Mouse (Mus musculus) stomach, postnatal 0 days (tissue): ENCODE results near the gene Etv3. TPM values are rescaled to one million over a fixed set of nuclear protein-coding genes. Genes with fewer than 3 reads are reported as not detected.
"Not testable (repeated sequence)": the region's sequence is repeated elsewhere in the genome, so short reads cannot be mapped to it uniquely, and the experiment has no call there.

Experiments used
- ATAC-seq: fragments of 200-750 bp; cut with Nextera tagmentation; 2 replicates; pipeline ENCODE4 v1.8.0; 2017; ENCODE audit not compliant: low FRiP score, low TSS enrichment
- DNase-seq: peaks from one replicate; pipeline ENCODE4 v3.0.0-alpha.2; 2016; ENCODE audit warnings: low spot score
- H3K27ac ChIP-seq: fragments of 300-500 bp; sonication (generic); replicated peaks from 2 replicates; pipeline ENCODE4 v1.5.1; 2014; ENCODE audit warnings: mild to moderate bottlenecking, control low read depth
- H3K27me3 ChIP-seq: fragments of 300-500 bp; sonication (generic); 2 replicates; pipeline ENCODE4 v1.6.1; 2014; ENCODE audit warnings: low read length; ENCODE audit not compliant: control insufficient read depth, insufficient read depth
- H3K36me3 ChIP-seq: fragments of 300-500 bp; sonication (generic); 2 replicates; pipeline ENCODE4 v1.6.1; 2014; ENCODE audit warnings: low read length, mixed read lengths; ENCODE audit not compliant: control insufficient read depth, insufficient read depth
- H3K4me1 ChIP-seq: fragments of 300-500 bp; sonication (generic); replicated peaks from 2 replicates; pipeline ENCODE4 v1.6.1; 2014; ENCODE audit warnings: antibody characterized with exemption; ENCODE audit not compliant: control insufficient read depth, insufficient read depth
- H3K4me2 ChIP-seq: fragments of 300-500 bp; sonication (generic); replicated peaks from 2 replicates; pipeline ENCODE4 v1.6.1; 2014; ENCODE audit warnings: low read depth, mild to moderate bottlenecking, control low read depth, moderate library complexity
- H3K4me3 ChIP-seq: fragments of 300-500 bp; sonication (generic); 2 replicates; pipeline ENCODE4 v1.5.1; 2014; ENCODE audit warnings: low read depth, low read length, control low read depth
- H3K9ac ChIP-seq: fragments of 300-500 bp; sonication (generic); 2 replicates; pipeline ENCODE4 v1.6.1; 2014; ENCODE audit warnings: mild to moderate bottlenecking, low read length, control low read depth, mixed read lengths
- H3K9me3 ChIP-seq: fragments of 300-500 bp; sonication (generic); 2 replicates; pipeline ENCODE4 v1.6.1; 2016; ENCODE audit warnings: low read length; ENCODE audit not compliant: control insufficient read depth
- CTCF ChIP-seq: IDR thresholded peaks from 2 replicates; pipeline ENCODE4 v1.5.1; 2016; ENCODE audit warnings: antibody characterized with exemption, low read depth, mild to moderate bottlenecking, moderate library complexity
- EP300 ChIP-seq: optimal IDR thresholded peaks from 2 replicates; pipeline ENCODE3; 2016; ENCODE audit warnings: antibody characterized with exemption
- WGBS: fragments of 180-500 bp; shearing (Covaris S2); extraction: QIAGEN DNeasy Blood & Tissue Kit; methylation state at CpG from one replicate; pipeline ENCODE4 v1.1.7; 2014; 5-methylcytosine and 5-hydroxymethylcytosine counted together
- polyA plus RNA-seq: library from polyadenylated mRNA; unstranded; fragments of >200 nt; fragmentation: Nextera tagmentation; extraction: Ambion mirVana; gene quantifications from 2 replicates; pipeline ENCODE4 v1.2.1, GENCODE M21; 2015

The Etv3 gene
- polyA plus RNA-seq, 1 experiment from 2014 or later, result 11.8 TPM

DNA sequence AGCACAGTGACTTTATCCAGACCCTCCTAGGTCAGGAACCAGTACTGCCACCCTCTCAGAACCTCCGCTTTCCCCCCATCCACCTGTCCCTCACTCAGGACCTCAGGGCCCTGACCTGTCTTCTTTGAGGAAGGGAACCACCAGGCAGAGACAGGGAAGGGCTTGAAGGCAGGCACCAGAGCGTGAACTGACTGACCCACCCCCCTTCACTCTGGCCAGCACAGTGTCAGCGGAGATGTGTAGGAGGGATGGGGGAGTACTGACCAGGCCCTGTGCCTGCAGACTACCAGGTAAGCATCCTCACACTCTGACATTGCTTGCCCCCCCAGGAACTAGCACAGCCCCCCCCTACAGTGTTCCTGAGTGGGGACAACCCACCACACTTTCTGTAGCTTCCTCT is 20.3 kb downstream of the Etv3 start:
- 85% methylated on average over 3 of the region's 3 CpGs for WGBS
- no peak for DNase-seq
- H3K4me2 ChIP-seq, result no peak overlapping the region

DNA sequence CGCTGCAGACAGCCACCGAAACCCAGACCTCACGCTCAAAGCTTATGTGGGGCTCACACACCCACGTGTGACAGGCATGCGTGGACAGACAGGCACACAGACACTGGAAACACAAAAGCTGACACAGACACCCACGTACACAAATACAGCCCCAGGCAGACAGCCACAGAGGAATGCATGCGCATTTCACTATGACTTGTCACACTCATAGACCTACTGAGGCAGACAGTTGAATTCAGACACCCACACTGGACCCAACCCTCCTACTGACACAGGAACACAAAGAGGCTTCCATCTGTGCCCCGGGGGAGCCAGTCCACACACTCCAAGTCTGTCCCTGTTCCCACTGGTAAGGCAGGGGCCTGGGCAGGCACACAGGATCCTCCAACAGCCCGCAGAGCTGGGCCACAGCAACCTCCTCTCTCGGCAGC is 21.1 kb downstream of the Etv3 start:
- DNase-seq (no peak), ATAC-seq (no peak)
- no peaks in the 10 kb centered on the region; the same call in 1 of the 2 replicates for H3K27me3 ChIP-seq
- no peaks in the 10 kb centered on the region for H3K9me3 ChIP-seq
- 81% methylated on average over 10 of the region's 10 CpGs for WGBS
- H3K4me3 ChIP-seq, result no peak overlapping the region
- H3K9ac ChIP-seq, result no peak overlapping the region
- no peaks in the 10 kb centered on the region for H3K4me1 ChIP-seq
- no peaks in the 10 kb centered on the region for H3K36me3 ChIP-seq
- TF ChIP-seq CTCF (no peak), EP300 (no peak)
- no peak overlapping the region for H3K27ac ChIP-seq
- no peak overlapping the region for H3K4me2 ChIP-seq

More for the DNA sequence above, 20.3 kb downstream of the Etv3 start:
- Histone ChIP-seq H3K9me3 (no peaks in the 10 kb centered on the region), H3K4me3 (no peak overlapping the region), H3K36me3 (no peaks in the 10 kb centered on the region), H3K9ac (no peak overlapping the region), H3K4me1 (no peaks in the 10 kb centered on the region), H3K27me3 (no peaks in the 10 kb centered on the region; the same call in 1 of the 2 replicates), H3K27ac (no peak overlapping the region)
- TF ChIP-seq CTCF (no peak), EP300 (no peak)
- ATAC-seq, result no peak

DNA sequence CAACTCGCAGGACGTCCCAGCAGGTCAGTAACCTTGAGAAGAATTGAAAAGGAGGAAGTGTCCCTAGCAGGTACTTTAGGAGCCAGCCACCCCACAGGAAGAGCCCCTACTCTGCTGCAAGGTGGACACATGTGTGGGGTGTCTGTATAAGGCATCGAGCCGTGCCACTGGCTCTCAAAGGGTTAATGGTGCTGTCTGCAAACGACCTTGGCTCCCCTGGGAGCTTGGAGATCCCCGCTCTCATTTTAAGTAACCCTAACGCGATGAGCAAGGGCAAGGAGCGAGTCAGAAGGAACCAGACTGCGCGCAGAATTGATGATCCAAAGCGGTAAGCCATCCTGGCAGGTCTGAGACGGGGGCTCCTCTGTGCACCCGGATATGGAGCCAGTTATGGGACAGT is 24.7 kb downstream of the Etv3 start:
- no peak overlapping the region for H3K4me2 ChIP-seq
- H3K9me3 ChIP-seq, result no peaks in the 10 kb centered on the region
- H3K27me3 ChIP-seq, result no peaks in the 10 kb centered on the region; the same call in 1 of the 2 replicates
- DNase-seq, result no peak
- no peak overlapping the region for H3K4me3 ChIP-seq
- H3K27ac ChIP-seq, result no peak overlapping the region
- TF ChIP-seq CTCF (no peak), EP300 (no peak)
- H3K36me3 ChIP-seq, result no peaks in the 10 kb centered on the region
- WGBS, result 28% methylated on average over 14 of the region's 14 CpGs
- no peak for ATAC-seq
- H3K4me1 ChIP-seq, result no peaks in the 10 kb centered on the region
- no peak overlapping the region for H3K9ac ChIP-seq

DNA sequence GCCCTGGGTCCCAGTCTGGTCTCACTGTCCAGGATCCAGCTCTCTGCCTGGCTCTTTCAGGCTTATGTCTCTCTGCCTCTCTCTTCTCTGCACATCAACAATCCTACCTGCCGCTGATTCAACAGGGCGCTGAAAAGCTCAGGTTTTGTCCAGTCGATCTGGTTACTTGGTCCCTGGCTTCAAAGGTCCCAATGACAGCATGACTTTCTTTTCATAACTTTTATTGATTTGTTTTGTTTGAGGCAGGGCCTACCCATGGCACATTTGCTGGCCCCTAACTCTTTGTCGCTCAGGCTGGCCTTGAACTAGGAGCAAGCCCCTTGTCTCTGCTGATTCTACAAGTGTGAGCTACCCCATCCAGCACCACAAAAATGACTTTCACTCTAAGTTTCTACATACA is 27.1 kb downstream of the Etv3 start:
- Histone ChIP-seq H3K9me3 (no peaks in the 10 kb centered on the region), H3K4me3 (no peak overlapping the region), H3K9ac (no peak overlapping the region), H3K4me2 (no peak overlapping the region), H3K27ac (no peak overlapping the region), H3K27me3 (no peaks in the 10 kb centered on the region; the same call in 1 of the 2 replicates), H3K4me1 (no peaks in the 10 kb centered on the region), H3K36me3 (no peaks in the 10 kb centered on the region)
- 75% methylated on average over 4 of the region's 4 CpGs for WGBS
- TF ChIP-seq CTCF, result no peak
- TF ChIP-seq EP300, result no peak
- ATAC-seq (no peak), DNase-seq (no peak)

DNA sequence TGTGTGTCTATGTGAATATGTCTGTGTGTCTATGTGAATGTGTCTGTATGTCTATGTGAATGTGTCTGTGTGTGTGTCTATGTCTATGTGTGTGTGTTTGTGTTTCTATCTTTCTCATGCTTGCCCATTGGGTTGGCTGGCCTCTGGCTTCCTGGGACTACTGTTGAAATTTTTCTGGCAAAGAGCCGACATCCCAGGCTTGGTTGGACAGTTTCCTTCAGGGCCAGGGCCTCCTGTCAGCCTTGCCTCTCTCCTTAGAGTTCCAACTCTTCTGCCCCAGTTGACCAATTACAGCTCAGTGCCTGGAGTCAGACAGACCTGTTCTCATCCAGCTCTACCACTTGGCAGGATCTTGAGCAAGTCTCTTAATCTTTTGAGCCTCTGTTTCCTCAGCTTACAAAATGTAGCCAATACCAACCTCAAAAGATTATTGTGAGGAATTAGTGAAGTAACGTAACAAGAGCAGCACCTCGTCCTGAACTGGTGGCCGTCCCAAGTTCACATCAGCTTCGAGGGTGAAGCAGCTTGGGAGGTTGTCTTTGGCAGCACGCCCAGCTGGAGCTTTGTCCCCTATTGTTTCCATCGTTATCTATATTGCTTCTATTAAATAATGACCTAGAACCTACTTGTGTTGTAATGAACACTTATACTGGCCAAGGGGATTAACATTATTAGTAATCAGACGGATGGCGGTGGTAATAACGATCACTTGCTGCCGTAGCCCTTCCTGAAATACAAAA is 28.2 kb downstream of the Etv3 start:
- H3K9ac ChIP-seq, result no peak overlapping the region
- 36% methylated on average over 11 of the region's 11 CpGs for WGBS
- H3K4me2 ChIP-seq, result no peak overlapping the region
- ATAC-seq, result peak; percentile 16; the same call in 1 of the 2 replicates
- H3K27ac ChIP-seq, result no peak overlapping the region
- no peak for TF ChIP-seq EP300
- no peak for TF ChIP-seq CTCF
- peak; percentile 45 for DNase-seq
- no peaks in the 10 kb centered on the region for H3K9me3 ChIP-seq
- H3K4me3 ChIP-seq, result no peak overlapping the region
- no peaks in the 10 kb centered on the region; the same call in 1 of the 2 replicates for H3K27me3 ChIP-seq
- H3K36me3 ChIP-seq, result no peaks in the 10 kb centered on the region
- no peaks in the 10 kb centered on the region for H3K4me1 ChIP-seq

DNA sequence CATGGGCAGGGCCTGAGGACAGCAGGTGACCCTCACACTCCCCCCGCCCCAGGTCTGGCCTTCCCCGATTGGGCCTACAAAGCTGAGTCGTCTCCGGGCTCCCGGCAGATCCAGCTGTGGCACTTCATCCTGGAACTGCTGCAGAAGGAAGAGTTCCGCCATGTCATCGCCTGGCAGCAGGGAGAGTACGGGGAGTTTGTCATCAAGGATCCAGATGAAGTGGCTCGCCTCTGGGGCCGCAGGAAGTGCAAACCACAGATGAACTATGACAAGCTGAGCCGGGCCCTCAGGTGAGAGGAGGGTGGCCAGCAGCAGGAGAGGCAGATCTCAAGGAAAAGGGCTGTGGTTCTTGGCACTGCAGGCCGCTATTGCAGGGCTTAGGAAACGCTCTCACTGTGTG is 29.7 kb downstream of the Etv3 start:
- ATAC-seq, H3K9ac ChIP-seq, H3K4me1 ChIP-seq, H3K4me2 ChIP-seq, H3K36me3 ChIP-seq, H3K27me3 ChIP-seq, H3K9me3 ChIP-seq, H3K27ac ChIP-seq, H3K4me3 ChIP-seq, DNase-seq: not testable (repeated sequence)
- WGBS, result 67% methylated on average over 11 of the region's 13 CpGs
